Mouse (Mus musculus) lung, adult 2 months (tissue): Measurements from ENCODE around the gene Klc1.

Source experiments
- CTCF ChIP-seq: fragments of 200-500 bp; IDR thresholded peaks from 2 replicates; pipeline ENCODE4 v1.5.1; 2011; ENCODE audit warnings: mild to moderate bottlenecking, low read length, control low read depth; ENCODE audit not compliant: insufficient read depth
- POLR2A ChIP-seq: fragments of 200-500 bp; IDR thresholded peaks from 2 replicates; pipeline ENCODE4 v1.6.1; 2011; ENCODE audit warnings: low read depth, mild to moderate bottlenecking, control low read depth, low read length, borderline replicate concordance; ENCODE audit errors: extremely low read depth

DNA sequence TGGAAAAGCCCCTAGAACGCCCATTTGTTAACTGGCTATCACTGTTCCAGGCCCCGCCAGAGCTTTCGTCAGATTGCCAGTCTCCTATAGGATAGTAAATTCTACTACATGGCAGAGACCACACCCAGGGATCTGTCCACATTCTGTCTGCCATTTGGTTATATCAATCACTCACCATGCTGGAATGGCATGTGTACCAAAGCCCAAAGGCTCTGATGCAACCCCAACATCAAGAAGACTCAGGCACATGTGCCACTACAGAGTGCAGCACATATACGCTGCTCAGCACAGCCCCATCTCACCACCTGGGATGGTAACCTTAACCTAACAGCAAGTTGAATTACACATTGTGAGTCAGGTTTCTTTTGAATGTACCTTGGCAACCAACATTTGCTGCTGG, 87.3 kb downstream of the Klc1 start:
- TF ChIP-seq POLR2A (no peak), CTCF (no peak)
